Mouse (Mus musculus): ENCODE measurements at regions not wholly inside any gene's neighbourhood (a gene's known extent, or its start where the extent isn't known, plus 50 kb on each side); places are given as distances from the start of the nearest gene placed in this dataset.

DNA sequence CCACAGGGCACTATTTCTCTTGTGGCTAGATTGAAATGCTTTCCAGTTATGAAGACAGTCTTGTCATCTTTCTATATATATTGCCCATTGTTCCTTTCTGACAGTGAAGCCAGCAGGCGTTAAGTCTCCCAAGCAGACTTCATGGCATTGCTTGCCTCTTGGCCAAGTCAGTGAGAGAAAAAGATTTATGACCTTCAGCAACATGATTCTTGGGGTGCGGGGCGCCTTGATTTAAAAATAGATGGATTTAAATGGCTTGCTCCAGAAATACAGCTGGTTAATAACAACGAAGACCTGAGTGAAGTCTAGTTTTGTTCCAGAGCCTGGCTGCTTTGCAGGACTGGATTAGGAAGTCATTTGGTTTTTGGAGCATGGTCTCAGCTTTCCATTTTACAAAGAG, 475.2 kb upstream of the Gm26657 start:
- no peak for ATAC-seq (ENCODE audit: low TSS enrichment)

DNA sequence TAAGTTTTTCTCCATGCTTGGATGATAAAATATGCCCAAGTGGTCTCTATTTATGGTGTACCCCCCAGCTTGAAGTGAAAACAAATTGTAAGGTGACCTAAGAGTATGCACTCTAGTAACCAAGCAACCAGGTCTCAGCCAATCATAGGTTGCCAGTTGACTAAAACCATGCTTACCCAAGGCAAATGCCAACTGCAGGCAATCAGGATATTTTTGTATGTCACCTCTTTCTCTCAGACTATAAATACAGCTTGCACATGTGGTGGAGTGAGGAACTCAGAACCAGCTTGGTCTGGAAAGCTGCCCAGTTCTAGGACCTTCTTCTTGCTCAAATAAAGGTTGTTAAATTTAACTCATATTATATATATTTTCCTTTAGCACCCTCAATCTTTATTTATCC, 476.0 kb upstream of the Gm26657 start:
- peak; percentile 41; the same call in 1 of the 2 replicates for ATAC-seq (ENCODE audit: low TSS enrichment)

DNA sequence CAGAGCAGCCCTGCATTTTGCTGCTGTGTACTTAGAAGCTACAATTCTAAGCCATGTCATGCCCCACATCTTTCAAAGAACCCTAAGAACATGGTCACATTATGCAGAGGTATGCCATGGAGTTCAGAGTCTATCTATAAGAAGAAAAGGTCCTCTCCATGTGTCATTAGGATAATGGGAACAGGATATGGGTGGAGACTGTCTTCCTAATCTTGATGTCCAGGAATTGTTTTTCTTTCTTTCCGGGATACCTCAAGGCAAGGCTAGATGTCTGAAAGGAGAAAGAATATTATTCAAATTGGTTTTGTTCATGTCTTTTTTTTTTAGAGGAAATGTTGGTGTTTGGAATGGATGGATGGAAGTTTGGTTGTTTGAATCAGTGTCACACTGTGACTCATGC, 477.3 kb upstream of the Gm26657 start:
- no peak for ATAC-seq (ENCODE audit: low TSS enrichment)

DNA sequence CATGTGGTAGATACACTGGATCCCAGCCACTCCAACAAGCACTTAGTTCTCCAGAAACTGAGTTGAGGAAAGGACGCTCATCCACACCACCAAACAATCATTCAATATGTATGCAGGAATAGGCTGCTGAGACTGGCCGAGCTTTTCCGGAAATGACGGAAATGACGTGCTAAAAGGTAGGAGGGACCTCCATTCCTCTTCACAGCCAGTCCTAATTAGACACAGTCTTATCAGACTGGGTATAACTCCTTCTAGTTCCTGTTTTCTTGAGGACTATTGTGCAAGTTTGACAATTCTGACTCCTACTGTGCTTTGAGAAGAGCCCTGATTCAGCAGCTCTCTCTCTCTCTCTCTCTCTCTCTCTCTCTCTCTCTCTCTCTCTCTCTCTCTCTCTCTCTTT, 477.9 kb upstream of the Gm26657 start:
- no peak for ATAC-seq (ENCODE audit: low TSS enrichment)

DNA sequence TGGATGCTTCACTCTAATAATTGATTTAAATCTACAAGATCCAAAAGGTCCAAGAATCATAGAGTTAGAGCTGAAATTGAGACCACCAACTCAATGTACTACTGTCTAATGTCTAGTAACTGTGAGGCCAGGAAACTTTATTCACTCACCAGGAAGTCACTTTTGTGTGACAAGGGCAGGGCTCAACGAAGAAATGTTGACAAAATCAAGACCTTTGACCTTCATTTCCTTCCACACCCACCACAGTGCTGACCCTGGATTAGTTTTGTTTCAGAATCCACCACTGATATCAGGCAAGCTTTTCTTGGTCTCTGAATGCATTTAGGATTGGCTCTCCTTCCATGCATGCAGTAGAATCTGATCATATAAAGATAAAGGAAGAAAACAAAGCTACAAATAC, 487.5 kb upstream of the Gm26657 start:
- no peak for ATAC-seq (ENCODE audit: low TSS enrichment)

DNA sequence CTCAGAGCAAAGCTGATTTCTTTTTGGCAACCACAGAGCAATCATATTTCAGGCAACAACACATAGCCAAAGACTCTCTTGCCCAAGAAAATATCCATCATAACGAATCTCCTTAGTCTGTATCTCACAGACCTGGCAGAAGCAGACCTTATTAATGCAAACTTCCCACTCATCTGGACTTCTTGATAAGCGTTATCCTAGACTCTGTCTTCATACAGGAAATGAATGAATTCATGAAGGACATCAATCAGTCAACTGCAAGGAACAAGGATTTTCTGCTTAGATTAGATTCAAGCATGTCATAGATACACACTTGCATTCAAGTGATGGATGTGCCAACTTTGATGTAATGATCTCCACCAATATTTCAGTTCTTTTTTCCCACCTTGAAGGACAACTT, 488.1 kb upstream of the Gm26657 start:
- ATAC-seq (ENCODE audit: low TSS enrichment) = no peak

DNA sequence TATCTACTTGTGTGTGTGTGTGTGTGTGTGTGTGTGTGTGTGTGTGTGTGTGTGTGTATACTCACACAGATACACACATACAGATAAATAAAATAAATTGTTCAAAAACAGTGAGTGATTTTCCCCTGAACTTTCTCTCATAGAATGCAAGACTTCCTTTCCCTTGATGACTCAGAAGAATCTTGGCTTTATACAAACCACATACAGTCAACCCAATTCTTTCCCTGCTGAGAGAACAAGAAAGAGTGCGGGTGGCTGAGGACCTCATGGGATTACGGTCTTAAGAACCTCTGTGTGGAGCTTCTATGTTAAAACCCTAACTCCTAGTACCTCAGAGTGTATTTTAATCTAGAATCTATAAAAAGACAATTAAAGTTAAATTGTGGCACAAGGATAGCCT, 489.3 kb upstream of the Gm26657 start:
- no peak for ATAC-seq (ENCODE audit: low TSS enrichment)

DNA sequence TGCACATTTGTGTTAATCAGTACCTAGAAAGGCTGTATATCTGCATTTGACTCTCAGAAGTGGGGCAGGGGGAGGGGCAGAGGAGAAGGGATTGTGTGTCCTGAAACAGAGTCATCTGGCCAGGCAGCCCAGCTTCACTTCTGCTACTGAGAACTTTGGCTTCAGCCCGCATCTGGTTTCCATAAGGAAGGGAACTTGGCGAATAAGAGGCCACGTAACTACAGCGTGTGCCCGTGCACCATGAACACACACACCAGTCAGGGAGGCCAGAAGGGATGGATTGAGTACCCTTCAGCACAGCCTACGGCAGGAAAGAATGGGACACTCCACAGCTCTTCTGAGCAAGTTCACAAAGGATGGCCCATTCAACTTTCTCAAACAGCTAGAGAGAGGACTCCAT, 496.0 kb upstream of the Gm26657 start:
- ATAC-seq (ENCODE audit: low TSS enrichment) = no peak

DNA sequence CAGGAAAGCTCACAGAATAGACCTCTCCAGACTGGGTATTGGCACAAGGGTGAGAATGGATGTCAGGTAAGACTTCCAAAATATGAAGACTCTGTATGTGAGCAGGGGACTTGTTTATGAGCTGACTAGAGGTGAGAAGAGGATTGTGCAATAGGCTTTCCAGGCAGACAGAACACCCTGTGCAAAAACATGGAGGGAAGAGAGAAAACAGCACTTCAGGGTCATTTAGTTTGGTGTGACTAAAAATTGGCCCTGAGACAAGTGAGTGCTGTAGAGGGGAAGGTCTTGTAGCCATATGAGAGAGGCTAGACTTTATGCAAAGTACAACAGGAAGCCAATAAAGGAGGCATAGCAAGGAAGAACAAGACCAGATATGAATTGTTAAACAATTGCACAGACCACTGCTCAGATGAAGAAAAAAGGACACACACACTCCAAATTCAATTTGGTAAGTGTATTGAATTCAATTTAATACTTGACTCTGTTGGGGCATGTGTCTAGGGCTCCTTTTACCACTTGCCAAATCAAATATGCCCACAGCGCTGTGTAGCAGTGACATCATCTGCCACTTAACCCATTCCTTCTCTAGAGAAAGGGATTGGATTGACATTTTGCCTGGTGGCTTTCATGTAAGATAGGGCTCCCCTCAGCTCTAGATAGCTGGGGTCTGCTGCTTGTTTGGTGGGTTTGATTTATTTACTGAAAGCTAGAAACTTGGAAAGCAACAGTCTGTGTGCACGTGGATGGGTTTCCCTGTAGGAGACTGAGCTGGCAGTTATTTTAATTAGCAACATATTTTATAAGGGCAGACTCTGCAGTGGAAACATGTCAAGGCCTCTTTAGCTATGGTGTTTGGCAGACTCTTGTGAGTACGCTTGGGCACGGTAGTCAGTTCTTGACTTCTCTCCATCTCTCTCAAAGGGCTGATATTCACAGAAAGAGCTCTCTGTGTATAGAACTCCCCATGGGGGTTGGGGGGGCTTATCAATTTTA, 501.1 kb upstream of the Gm26657 start:
- ATAC-seq (ENCODE audit: low TSS enrichment) = no peak

DNA sequence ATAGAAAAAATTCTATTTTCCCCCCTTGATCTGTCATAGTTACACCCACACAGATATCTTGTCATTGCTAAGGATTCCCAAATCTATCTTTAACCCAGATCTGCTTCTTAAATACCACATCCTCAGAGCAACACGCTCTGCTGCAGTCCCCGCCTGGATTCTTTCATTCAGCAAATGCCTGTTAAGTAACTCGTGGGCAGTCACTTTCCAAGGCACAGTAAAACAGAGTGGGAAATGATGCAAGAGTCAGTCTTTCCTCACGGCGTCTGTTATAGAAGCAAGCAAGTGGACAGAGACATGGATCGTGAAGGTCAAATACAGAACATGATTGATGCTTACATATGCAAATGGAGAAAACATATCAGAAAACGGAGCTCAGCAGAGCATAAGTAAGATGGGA, 508.5 kb upstream of the Gm26657 start:
- ATAC-seq (ENCODE audit: low TSS enrichment) = peak; percentile 96

DNA sequence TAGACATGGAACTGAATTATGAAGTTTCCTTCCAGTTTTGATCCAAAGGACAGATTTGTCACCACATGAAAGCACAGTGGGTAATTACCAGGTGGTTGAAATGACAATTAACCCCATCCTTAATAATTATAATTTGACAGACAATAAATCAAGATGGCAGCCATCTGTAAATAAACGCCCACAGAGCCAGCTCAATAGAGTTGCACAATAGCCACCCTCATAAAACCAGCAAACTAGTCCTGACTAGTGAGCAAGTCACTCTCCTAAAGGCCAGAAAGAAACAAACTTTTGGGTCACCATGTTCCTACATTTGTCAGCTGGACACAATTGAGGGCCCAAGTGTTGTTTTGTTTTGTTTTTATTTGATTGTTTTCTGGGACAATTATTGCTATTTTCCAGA, 509.4 kb upstream of the Gm26657 start:
- ATAC-seq (ENCODE audit: low TSS enrichment) = no peak

DNA sequence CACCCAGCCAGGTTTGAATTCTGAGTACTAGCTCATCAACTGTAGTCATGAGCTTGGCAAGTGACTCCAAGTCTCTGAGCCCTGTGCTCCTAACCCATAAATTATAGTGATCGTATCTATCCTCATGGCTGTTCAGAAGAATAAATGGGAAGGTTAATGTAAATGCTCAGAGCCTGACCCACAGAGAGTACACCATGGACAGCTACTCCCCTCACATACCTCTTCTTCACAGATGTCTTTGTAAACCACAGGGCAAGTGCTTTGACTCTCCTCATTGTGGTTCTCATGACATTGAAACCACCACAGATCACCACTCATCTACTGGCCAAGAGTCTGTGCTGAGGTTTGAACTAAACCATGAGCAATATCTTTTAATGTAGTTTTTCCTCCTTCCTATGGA, 513.4 kb upstream of the Gm26657 start:
- ATAC-seq (ENCODE audit: low TSS enrichment) = no peak

DNA sequence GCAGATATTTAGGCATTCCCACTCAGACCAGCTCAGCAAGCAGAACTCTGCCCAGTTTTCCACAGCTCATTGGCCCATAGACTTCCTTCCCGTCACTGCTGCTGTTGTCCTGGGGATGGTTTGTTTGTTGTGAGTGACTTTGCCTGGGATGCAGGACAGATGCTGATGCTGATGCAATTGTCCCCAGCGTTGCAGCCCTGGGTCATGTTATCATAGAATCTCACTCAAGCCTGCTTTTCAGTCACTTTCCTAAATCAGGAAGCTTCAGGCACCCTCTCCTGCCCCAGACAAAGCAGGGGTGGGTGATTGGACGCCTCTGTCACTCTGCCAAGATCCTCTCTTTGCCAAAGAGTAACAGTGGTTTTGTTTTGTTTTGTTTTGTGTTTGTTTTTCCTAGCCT, 515.3 kb upstream of the Gm26657 start:
- no peak for ATAC-seq (ENCODE audit: low TSS enrichment)

DNA sequence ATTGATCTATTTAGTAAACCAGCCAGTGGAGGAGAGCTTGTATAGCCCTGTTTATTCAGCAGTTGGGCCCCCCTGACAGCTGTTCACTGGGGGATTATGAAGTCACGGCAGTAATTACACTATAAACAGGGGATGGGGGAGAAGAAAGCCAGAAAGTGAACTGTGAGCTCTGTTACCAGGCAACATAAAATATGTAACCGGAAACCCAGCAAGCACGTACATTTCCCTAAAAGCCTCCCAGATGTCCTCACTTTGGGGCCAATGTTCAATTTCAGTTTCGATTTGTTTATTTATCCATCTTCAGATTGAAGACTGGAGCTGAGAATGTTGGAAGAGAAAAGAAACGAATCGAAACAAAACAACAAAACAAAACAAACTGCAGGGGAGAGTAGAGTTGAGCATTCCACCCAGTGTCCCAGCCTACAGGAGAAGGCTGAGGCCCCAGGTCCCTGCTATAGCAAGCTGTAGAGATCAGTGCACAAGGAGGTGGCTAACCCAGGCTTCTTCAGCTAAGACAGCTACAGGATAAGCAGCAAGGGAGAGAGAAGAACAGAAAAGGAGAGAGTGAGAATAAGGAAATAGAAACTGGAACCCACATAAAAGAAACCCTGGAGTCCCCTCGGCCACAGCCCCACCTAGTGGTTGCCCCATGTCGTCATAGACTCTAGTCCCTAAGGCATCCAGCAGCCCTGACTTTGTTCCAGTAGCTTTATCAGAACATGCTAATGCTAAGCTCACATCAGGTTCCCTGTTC, 517.7 kb upstream of the Gm26657 start:
- peak; percentile 82 for ATAC-seq (ENCODE audit: low TSS enrichment)

DNA sequence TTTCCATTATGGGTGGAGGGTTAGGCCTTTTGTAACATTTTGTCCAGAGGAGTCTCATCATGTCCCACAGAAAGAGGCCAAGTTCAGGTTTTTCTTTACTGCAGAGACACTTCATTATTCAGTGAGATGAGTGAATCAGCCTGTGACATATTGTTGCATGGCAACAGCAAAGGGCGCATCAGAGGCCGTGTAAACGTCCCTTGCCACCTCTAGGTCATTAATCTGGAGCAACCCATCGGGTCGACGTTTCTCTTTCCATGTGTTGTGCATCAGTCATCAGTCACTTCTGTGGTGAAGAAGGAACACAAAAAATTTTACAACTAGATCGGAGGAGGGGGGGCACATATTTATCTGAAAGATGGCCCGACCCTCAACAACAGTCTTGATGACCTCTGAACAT, 519.3 kb upstream of the Gm26657 start:
- no peak for ATAC-seq (ENCODE audit: low TSS enrichment)

DNA sequence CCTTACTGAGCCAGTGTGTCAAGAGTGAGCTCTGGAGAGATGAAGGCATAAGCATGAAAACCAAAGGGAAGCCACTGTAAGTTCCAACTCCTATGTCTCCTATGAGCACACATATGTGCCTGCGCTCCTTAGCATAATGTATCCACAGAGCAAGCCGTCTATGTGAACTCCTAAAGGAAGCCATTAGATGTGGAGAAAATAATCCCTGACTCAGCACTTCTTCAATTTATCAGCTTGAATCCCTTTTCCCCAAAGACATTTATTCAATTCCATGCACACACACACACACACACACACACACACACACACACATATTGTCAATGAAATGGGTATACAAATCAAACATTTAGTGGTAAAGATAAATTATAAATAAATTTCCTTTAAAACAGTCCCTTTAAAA, 530.4 kb upstream of the Gm26657 start:
- ATAC-seq (ENCODE audit: low TSS enrichment) = no peak

DNA sequence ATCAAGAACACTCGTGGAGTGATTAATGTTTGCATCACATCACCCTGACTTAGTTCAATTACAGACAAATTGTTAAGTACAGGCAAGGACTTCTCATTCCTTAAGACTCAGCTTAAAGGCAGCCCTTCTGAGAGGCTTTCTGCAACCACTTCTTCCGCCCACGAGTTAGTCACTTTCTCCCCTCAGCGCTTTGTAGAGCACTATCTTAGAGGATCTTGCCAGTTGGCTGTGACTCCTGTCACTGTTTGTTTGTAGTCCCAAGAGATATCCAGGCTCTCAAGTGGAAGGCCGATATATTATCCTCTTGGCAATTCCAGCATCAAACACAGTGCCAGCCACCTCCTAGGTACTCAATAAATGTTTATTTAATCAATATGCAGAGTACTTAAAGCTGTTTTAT, 532.1 kb upstream of the Gm26657 start:
- ATAC-seq (ENCODE audit: low TSS enrichment) = no peak

DNA sequence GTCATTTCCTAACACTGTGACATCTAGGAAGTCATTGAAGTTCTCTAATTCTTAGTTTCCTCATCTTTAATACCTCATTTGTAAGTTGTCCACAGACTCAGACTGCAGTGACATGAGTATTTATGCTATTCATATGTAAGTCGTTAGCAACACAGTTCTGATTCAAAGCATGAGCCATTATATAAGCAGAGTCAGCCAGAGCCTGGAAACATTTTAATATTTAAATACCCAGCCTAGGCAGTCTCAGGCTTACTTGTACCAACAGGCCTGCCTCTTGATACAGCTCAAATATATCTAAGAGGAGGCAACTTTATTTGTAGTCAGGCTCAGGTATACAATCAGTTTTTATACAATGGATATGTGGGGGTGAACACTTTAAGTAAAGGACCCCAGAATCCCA, 534.8 kb upstream of the Gm26657 start:
- ATAC-seq (ENCODE audit: low TSS enrichment) = no peak

DNA sequence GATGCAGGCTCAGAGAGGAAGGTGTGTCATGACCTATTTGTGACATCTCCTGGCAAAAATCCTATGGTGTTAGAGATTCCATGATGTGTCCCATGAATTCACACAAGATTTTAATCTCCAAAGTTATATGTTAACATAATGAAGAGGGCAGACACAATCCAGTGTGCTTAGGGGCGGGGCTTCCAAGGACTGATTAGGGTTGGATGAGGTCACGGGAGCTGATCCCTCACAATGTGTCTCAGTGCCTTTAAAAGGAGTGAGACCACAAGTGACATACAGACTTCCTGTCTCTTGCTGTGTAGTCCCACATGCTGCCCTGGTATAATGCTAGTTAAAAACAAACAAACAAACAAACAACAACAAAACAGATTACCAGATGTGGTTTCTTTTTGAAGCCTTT, 546.5 kb upstream of the Gm26657 start:
- ATAC-seq (ENCODE audit: low TSS enrichment) = no peak

DNA sequence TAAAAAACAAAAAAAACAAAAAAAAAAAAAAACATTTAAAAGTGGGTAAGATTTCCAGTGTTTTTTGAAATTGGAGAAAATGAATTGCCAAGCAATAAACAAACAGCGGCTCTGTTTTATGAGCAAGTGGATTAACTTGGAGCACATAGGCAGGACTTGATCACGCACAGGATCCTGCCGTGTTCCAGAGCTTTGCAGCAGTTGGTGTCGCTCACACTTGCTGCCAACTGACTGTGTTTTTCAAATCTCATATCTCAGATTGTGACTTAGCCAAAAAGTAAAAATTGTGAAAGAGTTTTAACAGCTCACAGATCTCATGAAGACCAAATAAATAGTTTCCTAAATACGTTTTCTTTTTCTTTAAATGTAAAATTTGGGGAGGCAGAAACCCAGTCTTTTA, 547.4 kb upstream of the Gm26657 start:
- ATAC-seq (ENCODE audit: low TSS enrichment) = no peak

DNA sequence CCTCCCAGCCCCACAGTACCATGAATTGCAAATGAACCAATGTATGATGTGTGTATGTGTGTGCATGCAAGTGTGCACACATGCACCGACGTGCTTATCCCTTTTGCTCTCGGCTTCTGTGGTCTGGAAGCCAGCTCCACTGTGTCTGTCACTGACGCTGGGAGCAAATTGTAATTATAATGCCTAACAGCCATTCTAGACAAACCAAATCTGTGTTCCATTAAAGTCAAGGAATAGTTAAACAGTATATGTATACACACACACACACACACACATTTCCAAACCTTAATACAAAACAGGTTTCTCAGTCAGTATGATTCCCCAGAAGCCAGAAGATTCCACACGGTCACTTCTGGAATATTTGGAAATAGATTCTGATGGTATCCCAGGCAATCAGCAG, 560.3 kb upstream of the Gm26657 start:
- no peak for ATAC-seq (ENCODE audit: low TSS enrichment)

DNA sequence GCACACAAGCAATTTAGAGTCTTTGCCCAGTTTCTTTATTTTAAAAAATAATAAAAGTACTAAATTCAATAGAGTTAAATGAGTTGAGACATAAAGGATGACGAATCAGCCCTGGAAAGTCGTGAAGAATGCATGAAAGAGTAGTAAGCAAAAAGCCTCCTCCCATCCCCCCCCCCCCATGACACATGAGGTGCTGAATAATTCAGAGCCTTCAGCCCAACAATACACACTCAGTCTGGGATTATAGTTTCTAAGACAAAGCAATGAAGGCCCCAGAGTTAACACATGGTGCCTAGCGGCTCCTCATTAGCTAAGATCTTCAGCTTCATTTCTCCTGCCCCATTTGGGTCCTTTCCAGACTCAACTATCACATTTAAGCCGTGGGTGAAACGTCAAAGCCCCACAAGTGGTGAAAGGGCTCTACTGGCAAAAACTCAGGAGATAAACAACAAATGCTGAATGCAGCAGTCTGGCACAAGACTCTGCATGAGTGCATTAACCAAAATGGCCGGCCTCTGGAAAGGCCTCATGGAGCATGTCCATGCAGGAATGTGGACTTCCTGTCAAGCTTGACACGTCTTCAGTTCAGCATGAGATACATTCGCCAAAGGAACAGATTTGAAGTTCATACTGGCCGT, 560.9 kb upstream of the Gm26657 start:
- ATAC-seq (ENCODE audit: low TSS enrichment) = no peak

DNA sequence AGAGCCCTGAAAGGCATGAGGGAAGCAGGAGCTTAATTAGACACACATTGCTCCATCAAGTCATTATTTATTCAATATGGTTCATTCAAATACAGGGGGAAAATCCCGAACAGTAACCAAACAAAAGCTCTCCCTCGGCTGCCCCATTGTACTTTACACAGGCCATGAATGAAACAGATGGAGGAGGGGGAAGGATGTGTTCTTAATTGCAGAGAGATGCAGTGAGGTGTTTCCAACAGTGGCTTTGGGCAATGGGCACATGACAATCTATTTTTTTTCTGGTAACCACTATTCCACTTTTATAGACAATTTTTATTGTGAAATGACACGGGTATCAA, 578.6 kb upstream of the Gm26657 start:
- ATAC-seq (ENCODE audit: low TSS enrichment) = no peak
